Mouse (Mus musculus) urinary bladder, postnatal 10 days (tissue): ENCODE measurements around the gene Nucb1.
"Not testable (repeated sequence)": the region's sequence is repeated elsewhere in the genome, so short reads cannot be mapped to it uniquely, and the experiment has no call there.

ENCODE experiments used
- DNase-seq: peaks from one replicate; pipeline ENCODE4 v3.0.0; 2022; ENCODE audit warnings: low spot score

The Nucb1 gene

GRCm38 (mm10) chr7:45524841-45525621 lies 14.8 kb upstream of the Nucb1 start:
- DNase-seq, result no peak

GRCm38 (mm10) chr7:45523678-45524170 lies 13.5 kb upstream of the Nucb1 start:
- no peak for DNase-seq

- DNase-seq, result no peak
Measured at GRCm38 (mm10) chr7:45522957-45523676, 12.9 kb upstream of the Nucb1 start.

- no peak for DNase-seq
Measured at GRCm38 (mm10) chr7:45522194-45522752, 12.1 kb upstream of the Nucb1 start.

- peak; percentile 49 for DNase-seq
Measured at GRCm38 (mm10) chr7:45521728-45522184, 11.6 kb upstream of the Nucb1 start.

- no peak for DNase-seq
Measured at GRCm38 (mm10) chr7:45520605-45521004, 10.4 kb upstream of the Nucb1 start.

GRCm38 (mm10) chr7:45519345-45520120 lies 9.3 kb upstream of the Nucb1 start:
- no peak for DNase-seq

- DNase-seq, result no peak
Measured at GRCm38 (mm10) chr7:45518618-45519017, 8.4 kb upstream of the Nucb1 start.

- DNase-seq, result not testable (repeated sequence)
Measured at GRCm38 (mm10) chr7:45516846-45517245, 6.6 kb upstream of the Nucb1 start.

GRCm38 (mm10) chr7:45515436-45515835 lies 5.2 kb upstream of the Nucb1 start:
- DNase-seq, result no peak

- DNase-seq, result no peak
Measured at GRCm38 (mm10) chr7:45514411-45514810, 4.2 kb upstream of the Nucb1 start.

- DNase-seq, result no peak
Measured at GRCm38 (mm10) chr7:45509181-45509882, 874 bp downstream of the Nucb1 start.

- DNase-seq, result no peak
Measured at GRCm38 (mm10) chr7:45508561-45508960, 1.6 kb downstream of the Nucb1 start.

GRCm38 (mm10) chr7:45507583-45507982 lies 2.6 kb downstream of the Nucb1 start:
- DNase-seq, result no peak

- DNase-seq, result no peak
Measured at GRCm38 (mm10) chr7:45498427-45498826, 11.8 kb downstream of the Nucb1 start.

- no peak for DNase-seq
Measured at GRCm38 (mm10) chr7:45494548-45494947, 15.7 kb downstream of the Nucb1 start.

- DNase-seq, result no peak
Measured at GRCm38 (mm10) chr7:45492951-45493350, 17.3 kb downstream of the Nucb1 start.

- no peak for DNase-seq
Measured at GRCm38 (mm10) chr7:45492225-45492844, 17.9 kb downstream of the Nucb1 start.

GRCm38 (mm10) chr7:45491264-45491663 lies 18.9 kb downstream of the Nucb1 start:
- DNase-seq, result no peak

- DNase-seq, result no peak
Measured at GRCm38 (mm10) chr7:45490822-45491221, 19.4 kb downstream of the Nucb1 start.

GRCm38 (mm10) chr7:45489578-45489977 lies 20.6 kb downstream of the Nucb1 start:
- DNase-seq, result no peak
